Mouse (Mus musculus): Measurements from ENCODE around the gene Pik3c2g.
"Not testable (repeated sequence)": the region's sequence is repeated elsewhere in the genome, so short reads cannot be mapped to it uniquely, and the experiment has no call there.

Gene Pik3c2g

GRCm38 (mm10) chr6:139928766-139929165 is 341.7 kb downstream of the Pik3c2g start:
- no peak for DNase-seq (ENCODE audit: low spot score)

DNA sequence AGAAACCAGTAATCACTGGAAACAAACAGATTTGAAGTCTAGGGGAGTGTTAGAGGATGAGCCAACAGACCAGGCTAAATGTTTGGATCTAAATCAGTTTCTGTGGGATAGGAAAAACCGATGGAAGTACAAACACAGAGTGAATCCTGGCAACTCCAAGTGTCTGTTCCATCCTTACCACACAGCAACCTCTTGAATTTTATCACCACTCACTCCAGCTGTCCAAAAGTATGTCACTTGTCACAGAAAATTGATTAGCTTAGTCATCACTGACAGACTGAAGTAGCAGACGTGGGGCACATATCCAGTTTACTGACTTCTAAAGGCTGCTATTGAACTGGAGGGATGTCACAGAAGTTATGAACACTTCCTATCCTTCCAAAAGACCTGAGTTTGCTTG is 347.8 kb downstream of the Pik3c2g start:
- DNase-seq (ENCODE audit: low spot score) = no peak

- not testable (repeated sequence) for DNase-seq (ENCODE audit: low spot score)
Observed at GRCm38 (mm10) chr6:139937581-139937980, 350.6 kb downstream of the Pik3c2g start.

GRCm38 (mm10) chr6:139947106-139947879 is 360.3 kb downstream of the Pik3c2g start:
- DNase-seq (ENCODE audit: low spot score) = no peak

GRCm38 (mm10) chr6:139953596-139953995 is 366.6 kb downstream of the Pik3c2g start:
- DNase-seq (ENCODE audit: low spot score) = no peak

DNA sequence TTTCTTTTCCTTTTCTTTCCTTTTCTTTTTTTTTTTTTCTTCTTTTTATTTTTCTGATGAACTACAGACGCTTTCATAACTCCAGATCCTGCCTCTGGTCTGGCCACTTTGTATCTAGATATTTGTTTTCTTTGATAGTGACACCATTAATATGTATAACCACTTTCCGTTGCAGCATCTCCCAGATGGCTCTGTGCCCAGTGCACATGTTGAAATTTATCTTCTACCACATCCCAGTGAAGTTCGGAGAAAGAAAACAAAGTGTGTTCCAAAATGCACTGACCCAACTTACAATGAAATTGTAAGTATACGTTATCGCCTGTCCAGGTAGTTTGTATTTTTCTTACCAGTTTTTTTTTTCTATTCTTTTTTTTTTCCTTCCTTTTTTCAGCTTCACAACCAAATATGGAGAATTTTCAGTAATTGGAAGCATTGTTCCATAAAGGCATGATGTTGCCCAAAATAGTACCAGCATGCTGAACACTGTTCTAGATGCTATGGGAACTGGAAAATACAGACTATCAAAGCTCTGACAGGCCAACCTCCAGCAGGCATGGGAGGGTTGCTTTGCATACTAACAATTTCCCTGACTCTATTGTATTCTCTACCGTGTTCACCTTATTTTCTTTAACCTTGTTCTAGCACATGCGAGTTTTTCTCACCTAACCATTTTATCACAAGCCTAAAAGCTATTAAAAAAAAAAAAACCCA is 370.7 kb downstream of the Pik3c2g start:
- no peak for DNase-seq (ENCODE audit: low spot score)

DNA sequence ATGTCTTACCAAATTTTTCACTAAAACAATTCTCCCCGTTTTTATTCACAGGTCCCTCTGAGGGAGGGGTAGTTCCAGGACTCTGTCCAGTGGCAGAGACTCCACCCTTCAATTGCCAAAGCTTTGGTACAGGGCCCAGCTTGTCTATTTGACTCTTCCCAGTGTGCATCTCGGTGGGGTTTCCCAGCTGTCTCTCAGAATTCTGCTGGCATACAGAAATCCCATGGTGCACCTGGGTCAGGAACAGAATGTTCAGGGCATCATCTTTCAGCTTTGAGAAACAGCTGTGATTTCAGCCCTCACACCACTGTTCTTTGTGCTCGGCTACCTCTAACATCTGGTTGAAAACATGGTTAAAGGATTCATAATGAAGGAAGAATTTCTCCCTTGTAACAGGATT is 376.8 kb downstream of the Pik3c2g start:
- no peak for DNase-seq (ENCODE audit: low spot score)

DNA sequence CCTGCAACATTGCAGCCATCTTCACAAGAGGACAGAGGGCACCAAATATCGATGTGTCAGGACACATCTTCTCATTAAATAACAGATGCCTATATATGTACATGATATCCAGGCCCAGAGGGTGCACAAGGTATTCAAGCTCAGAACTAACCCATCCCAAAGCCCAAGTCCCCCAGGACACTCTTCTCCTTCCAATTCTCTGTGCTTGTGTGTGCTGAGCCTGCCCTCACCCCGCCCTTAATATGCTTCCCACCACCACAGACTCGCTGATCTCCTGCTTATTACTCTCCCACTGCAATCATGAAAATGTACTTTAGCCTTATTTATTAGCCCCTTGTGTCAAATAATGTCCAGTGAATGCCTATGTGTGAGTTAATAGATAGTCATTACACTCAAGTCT is 377.9 kb downstream of the Pik3c2g start:
- DNase-seq (ENCODE audit: low spot score) = no peak

DNA sequence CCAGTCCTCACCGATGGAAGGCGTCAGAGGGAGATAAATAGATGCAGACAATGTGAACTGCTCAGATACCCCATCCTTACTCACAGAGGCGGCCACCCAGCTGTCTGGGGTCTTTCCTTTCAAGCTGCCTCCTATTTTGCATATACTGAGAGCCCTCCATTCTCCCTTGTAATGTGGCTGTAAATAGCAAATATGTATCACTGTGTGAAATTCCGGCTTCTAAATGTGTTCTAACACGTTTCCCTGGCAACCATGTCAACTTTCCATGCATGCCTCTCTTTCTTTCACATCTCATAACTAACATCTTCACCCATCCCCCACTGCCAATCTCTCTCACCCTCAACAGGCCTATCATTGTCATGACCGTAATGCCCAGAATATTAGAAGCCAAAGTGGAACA is 379.7 kb downstream of the Pik3c2g start:
- DNase-seq (ENCODE audit: low spot score) = no peak

DNA sequence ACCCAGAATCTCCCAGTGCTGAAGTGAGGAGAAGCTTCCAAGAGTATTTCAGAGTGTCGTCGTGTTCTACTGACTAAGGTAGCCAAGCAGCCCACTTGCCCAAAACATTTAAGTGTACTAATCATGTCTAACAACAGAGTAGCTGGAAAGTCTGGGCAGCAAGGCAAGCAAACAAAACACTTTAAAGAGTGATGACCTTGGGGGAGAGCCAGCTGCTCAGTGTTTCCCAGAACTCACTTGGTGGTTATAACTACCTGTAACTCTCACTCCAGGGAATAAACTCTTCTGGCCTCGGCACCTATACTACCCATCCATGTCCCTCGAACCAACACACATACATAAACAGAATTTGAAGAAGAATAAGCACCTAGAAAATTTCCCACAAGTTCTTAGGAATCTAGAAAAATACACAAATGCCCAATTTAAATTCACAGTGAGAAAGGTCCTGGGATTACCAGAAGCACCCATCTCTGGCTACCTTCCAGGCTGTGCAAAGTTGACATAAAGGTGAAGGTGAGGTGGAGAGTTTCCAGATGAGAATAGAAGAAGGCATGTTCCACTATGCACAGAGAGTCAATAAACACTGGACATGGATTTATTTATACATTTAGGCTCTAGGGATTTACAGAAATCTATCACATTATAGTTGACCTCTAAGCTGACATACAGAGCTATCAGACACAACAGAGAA is 384.7 kb downstream of the Pik3c2g start:
- DNase-seq (ENCODE audit: low spot score) = no peak

DNA sequence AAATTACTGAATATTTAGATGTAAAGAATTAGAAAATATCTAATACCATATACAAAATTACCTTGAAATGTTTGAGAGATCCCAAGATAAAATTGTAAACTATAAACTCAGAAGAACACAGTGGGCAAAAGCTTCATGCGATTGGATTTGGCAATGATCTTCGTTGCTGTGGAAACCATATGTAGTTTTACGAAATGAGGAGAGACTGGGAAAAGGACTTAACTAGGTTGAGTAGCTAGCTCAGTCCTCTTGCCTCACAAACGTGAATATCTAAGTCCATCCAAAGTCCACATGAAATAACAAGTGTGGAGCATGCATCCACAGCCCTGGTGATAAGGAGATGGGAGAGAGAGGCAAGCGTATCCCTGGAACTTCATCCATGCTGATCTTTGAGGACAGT is 387.6 kb downstream of the Pik3c2g start:
- DNase-seq (ENCODE audit: low spot score) = no peak

- no peak for DNase-seq (ENCODE audit: low spot score)
Observed at GRCm38 (mm10) chr6:139978114-139978513, 391.1 kb downstream of the Pik3c2g start.

- no peak for DNase-seq (ENCODE audit: low spot score)
Observed at GRCm38 (mm10) chr6:139981061-139981460, 394.0 kb downstream of the Pik3c2g start.

GRCm38 (mm10) chr6:139984069-139984468 is 397.0 kb downstream of the Pik3c2g start:
- no peak for DNase-seq (ENCODE audit: low spot score)

DNA sequence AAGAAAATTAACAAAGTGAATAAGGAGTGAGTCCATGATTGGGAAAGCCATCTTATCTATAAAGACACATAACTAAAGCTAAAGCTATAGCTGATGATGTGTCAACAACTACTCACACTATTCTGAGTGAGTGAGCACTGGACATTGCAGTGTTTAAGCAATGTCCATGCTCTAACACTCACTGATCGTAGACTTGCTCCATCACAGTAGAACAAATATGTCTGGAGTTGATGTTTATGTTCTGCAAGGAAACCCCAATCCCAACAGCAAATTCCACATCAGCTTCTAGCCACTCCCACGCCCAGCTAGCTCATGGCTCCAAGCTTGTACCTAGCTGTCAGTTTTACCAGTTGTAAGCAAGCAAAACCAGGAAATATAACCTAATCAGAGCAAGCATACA is 399.5 kb downstream of the Pik3c2g start:
- DNase-seq (ENCODE audit: low spot score) = no peak

DNA sequence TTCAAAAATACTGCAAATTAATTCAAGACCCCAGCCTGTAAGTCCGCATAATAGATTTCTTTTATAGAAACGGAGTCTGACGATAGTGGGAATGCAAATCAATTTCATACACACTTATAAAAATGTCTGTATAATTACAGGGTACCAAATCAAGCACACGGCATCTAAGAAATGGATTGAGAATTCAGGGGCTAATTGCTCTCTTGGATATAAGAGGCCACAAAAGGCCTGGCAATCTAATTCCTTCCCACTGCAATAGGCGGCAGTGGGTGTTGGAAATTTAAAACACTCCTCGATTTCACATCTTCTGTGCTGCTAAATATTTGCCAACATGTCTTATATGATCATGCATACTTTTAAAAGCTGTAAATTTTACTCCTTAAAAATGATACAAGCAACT is 402.1 kb downstream of the Pik3c2g start:
- no peak for DNase-seq (ENCODE audit: low spot score)

DNA sequence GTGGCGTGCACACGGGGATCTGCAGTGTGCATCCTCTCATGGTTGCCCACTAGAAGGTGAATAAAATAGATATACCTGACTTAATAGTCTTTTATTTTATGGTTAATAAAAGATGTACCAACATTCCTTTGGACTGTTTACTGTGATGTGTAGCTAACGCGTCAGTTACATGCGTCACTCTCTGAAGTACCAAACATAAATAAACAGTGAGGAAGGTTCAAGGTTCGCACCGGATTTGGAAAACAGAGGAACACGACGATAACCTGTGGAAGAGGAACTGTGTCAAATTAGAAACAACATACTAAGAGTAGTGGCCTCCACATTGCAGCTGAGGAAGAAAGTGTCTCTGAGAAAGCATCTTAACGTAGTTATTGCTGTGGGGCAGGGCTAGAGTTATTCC is 402.6 kb downstream of the Pik3c2g start:
- no peak for DNase-seq (ENCODE audit: low spot score)

- no peak for DNase-seq (ENCODE audit: low spot score)
Observed at GRCm38 (mm10) chr6:140005181-140005580, 418.2 kb downstream of the Pik3c2g start.
